Mouse (Mus musculus) spleen, adult 2 months (tissue): ENCODE measurements around the gene Mylk.

ENCODE experiments used
- CTCF ChIP-seq: fragments of 200-500 bp; IDR thresholded peaks from 2 replicates; pipeline ENCODE4 v1.5.1; 2011; ENCODE audit warnings: mild to moderate bottlenecking, inconsistent platforms; ENCODE audit not compliant: insufficient read depth, insufficient read length, insufficient replicate concordance; ENCODE audit errors: extremely low read depth
- POLR2A ChIP-seq: fragments of 200-500 bp; IDR thresholded peaks from 2 replicates; pipeline ENCODE4 v1.6.1; 2011; ENCODE audit warnings: low read depth, low read length, inconsistent platforms

DNA sequence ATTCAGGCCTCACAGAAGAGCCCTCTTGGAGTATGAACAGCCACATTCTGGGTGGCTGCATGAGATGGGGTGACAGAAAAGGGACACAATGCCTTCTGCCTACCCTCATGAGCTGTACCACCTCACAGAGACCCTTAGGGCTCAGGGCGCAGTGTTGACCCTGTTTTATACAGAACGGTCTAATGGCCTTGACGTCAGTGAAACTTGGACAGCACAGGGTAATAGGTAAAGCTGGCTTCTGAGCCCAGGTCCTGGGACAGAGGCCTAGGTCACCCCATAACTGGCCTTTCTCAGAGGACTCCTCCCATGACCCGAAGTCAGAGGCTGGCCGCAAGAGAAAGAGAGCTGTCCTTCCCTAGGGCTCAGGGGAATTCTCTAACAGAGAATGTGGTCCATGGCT lies 155.5 kb downstream of the Mylk start:
- TF ChIP-seq POLR2A, result no peak
- no peak for TF ChIP-seq CTCF
